Mouse (Mus musculus) monocyte, adult 5-6 weeks (primary cell): ENCODE measurements at regions not wholly inside any gene's neighbourhood (a gene's known extent, or its start where the extent isn't known, plus 50 kb on each side); places are given as distances from the start of the nearest gene placed in this dataset.

Experiments used
- ATAC-seq: fragments of 153-309, 156-312 bp; replicated peaks from 2 replicates; pipeline ENCODE4 v1.8.0; 2017; ENCODE audit warnings: mild to moderate bottlenecking; ENCODE audit not compliant: low TSS enrichment, insufficient number of reproducible peaks, severe bottlenecking, poor library complexity, low FRiP score

DNA sequence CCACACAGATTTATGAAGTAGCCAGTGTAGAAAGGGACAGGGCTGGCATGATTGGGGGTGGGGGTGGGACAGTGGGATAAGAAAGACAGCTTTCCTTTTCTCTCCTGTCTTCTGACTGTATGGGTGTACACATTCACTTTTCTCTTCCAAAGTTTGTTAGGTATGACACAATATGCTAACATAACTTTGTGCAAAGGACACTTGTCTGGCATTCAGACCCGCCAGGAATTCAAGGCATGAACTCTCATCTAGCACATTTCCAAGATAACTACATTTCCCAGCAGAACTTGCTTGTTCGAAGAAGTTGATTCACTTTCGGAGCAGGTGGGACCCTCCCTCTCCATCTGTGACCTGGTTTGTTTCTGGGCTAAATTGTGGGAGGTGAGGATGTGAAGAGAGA is 289.7 kb downstream of the Hlx start:
- ATAC-seq: no peak

DNA sequence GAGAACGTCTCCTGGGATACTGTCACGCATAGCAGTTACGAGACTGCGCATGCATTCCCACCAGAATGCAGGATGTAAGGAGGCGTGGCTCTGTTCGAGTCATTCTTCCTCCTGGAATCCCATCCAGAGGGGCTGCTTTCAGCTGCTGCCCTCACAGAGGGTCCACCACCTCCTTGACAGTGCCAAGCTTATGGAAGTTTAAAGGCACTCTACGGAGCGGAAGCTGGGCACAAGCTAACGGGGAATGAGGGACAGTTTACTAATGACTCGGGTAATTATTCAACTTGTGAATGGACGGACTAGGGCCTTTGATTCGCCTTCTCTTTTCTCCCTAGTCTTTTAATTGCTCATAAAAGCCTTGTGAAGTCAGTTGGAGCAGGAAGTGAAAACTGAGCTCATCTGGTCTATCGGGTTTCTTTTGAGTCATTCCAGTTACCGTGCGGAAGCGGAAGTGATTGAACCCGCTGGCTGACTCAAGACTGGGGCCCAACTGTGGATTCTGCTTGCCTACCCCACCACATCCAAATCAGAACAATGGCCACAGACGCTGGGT is 291.3 kb downstream of the Hlx start:
- peak; percentile 64 for ATAC-seq

DNA sequence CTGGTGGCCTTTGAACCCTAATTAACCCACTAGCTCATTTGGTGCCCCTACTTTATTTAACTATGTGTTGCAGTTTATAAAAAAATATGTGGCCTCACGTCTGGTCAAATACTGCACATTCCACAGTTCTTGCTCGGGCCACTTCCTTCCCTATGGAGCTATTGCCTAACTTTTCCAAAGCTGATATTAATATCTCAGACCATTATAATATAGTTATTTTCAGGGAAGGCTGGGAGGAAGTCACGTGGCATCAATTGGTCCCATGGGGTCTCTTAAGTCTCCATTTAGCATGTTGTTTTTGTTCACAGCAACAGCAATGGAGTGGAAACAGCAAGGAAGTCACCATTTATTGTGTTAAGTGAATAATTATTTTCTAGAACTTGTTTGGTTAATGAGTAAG is 292.9 kb downstream of the Hlx start:
- no peak for ATAC-seq

- ATAC-seq: no peak
Observed at GRCm38 (mm10) chr1:184436387-184436786, 296.0 kb downstream of the Hlx start.

DNA sequence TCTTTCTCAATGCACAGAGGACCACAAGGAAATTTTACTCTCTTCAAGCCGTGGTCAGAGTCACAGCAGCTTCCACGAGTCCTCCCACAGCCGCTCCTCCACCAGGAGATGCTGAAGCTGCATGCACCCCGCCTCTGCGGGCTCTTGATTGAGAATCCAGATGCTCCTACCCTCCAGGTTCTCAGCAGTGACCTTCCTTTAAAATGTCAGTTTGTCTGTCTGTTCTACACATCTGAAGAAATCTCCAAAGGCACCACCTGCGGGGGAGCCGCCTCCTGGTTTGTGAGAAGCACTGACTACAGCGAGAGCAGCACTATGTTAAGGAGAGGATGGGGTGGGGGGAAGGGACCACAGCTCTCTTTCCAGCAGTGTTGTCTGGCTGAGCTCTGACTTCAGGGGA is 303.8 kb downstream of the Hlx start:
- ATAC-seq: no peak

- ATAC-seq: no peak
Observed at GRCm38 (mm10) chr1:184428035-184428434, 304.4 kb downstream of the Hlx start.

GRCm38 (mm10) chr1:184425694-184426093 is 306.7 kb downstream of the Hlx start:
- no peak for ATAC-seq

GRCm38 (mm10) chr1:184424035-184424434 is 308.4 kb downstream of the Hlx start:
- no peak for ATAC-seq

GRCm38 (mm10) chr1:184412596-184412995 is 319.8 kb downstream of the Hlx start:
- ATAC-seq: no peak

DNA sequence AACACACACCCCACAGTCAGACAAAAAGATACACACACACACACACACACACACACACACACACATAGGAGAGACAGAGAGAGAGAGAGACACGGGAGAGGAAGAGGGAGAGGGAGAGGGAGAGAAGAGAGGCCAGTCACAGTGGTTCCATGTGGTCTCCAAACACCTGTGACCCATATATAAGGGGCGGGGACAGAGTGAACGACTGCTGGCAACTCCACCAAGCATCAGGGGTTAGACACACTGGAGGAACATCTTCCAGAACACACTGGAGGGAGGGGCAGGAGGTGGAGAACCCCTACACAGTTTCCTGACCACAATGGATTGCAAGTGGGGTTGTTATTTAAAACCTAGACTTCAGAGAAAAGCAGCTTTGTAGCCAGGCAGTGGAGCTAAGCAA is 321.4 kb downstream of the Hlx start:
- no peak for ATAC-seq

DNA sequence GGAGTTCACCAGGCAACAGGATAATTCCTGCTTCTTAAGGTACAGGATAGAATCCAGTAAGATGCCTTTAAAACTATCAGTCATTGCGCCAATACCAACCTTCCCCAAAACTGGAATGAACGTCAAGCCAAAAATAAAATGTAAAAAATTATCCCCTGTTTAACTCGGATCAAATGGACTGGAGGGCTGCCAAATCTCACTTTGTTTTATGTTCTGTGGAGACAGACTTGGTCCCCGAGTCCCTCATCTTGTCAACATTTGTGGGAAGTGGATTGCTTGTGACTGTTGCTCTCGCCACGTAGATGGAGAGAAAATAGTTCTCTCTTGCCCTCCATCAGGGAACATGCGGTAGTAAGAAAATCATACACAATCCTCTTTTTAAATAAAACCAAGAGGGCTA is 322.4 kb downstream of the Hlx start:
- ATAC-seq: no peak

DNA sequence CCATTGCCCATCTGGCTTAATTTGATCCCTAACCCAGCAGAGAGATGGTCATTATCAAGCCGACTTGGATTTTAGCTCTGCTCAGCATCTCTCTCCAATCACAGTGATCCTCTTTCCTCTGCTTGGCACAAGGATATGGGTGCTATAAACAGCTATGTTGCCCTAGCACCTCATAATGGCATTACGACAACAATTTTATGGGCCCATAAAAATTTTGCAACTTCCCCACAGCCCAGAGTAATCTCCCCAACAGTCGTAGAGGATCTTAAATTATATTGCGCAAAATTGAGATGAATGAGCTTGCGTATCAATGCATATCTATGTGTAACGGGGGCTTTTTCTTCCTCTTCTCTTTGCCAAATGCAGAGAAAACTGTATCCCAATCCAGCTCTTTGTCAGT is 329.4 kb downstream of the Hlx start:
- no peak for ATAC-seq

DNA sequence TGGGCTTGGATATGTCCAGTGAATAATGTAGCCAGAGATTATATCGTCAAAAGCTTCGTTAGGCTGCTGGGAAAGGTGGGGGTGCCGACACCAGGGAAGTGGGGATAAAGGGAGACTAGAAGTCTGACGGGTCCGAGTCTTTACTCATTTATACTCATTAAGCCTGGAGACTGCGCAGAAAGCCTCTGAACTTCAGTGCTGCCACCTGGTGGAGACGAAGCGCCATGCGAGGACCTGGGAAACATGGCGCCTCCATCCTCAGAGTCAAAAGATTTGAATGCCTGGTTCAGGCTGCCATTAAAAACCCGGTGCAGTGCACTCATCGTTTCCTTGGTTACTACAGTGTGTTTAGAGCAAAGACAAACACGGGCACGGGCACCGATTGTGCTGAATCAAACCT is 337.2 kb downstream of the Hlx start:
- no peak for ATAC-seq

- ATAC-seq: no peak
Observed at GRCm38 (mm10) chr1:184394559-184395194, 337.7 kb downstream of the Hlx start.

GRCm38 (mm10) chr1:184384088-184384823 is 348.2 kb downstream of the Hlx start:
- no peak for ATAC-seq

GRCm38 (mm10) chr1:184378665-184379064 is 344.6 kb upstream of the 1700056E22Rik start:
- ATAC-seq: no peak

GRCm38 (mm10) chr1:184365026-184365425 is 330.9 kb upstream of the 1700056E22Rik start:
- no peak for ATAC-seq

DNA sequence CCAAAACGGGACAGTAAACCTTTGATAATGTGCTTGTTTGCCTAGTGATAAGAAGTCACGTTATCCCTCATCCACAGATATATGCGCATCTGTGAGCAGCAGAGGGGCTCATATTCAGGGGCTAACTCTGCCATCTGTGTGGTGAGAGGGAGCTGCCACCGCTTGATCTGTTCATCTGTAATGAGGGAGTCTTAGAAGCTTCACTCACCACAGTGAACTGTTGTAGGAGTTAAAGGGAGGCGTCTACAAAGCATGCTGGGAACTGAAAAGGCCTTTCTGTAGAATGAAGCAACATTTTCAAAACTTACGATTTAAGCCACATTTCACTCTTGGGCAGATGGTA is 324.1 kb upstream of the 1700056E22Rik start:
- ATAC-seq: no peak

- ATAC-seq: no peak
Observed at GRCm38 (mm10) chr1:184357474-184358225, 323.5 kb upstream of the 1700056E22Rik start.
